Mouse (Mus musculus): ENCODE measurements around the gene Pemt.

The Pemt gene

DNA sequence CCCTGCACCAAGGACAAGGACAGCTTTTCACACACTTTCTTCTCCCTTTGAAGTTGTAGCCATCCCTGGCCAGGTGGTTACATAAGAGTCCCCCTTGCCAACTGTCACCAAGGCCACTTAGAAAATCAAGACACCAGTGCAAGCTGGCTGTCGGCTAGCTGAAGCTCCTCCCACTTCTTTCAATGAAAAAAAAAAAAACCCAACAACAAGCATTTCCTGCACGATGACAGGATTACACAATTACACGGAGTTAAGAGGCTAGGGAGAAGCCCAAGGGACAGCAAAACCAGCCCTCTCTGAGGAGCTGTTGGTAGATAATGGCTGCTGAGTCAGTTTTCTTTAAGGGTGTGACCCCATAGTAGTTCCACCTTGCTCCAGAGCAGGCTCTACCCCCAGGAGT lies 104.9 kb downstream of the Pemt start:
- no peak for DNase-seq

DNA sequence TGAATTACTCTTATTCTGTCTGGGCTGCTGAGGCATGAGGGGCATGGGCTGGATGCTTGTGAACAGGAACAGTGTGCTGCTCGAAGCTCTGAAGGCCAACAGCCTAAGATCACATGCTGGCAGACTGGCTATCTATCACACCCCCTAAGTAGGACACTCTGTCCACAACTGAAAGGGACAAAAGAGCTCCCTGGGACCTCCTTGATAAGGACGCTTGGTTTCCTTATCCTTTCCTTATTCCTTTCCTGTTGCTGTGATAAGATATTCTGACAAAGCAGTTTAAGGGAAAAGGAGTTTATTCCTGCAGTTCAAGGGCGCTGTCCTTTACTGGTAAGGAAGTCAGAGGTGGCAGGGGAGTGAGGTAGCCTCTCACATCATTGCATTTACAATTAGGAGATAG lies 105.6 kb downstream of the Pemt start:
- DNase-seq, result no peak

DNA sequence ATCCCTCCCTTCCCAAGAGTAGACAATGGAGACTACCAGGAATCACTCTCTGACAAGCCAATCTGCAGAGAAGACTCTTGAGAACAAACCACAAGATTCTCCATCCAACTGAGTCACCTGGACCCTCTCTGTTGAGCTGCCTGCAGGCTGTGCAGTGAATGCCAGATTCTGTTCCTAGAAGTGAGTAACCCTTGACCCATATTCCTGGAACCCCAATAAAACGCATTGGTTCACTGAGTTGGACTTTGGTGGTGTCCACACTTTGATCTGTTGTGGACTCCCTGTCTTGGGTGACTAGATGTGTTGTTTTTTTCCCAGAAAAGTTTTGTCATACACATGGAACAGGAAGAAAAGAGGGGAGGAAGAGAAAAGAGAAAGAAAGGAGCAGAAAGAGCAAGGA lies 106.5 kb downstream of the Pemt start:
- no peak for DNase-seq

GRCm38 (mm10) chr11:59937615-59938014 lies 108.7 kb downstream of the Pemt start:
- DNase-seq, result no peak

- DNase-seq, result no peak
These were observed 109.3 kb downstream of the Pemt start for GRCm38 (mm10) chr11:59937023-59937422.

- DNase-seq, result no peak
These were observed 112.3 kb downstream of the Pemt start for GRCm38 (mm10) chr11:59933943-59934342.

DNA sequence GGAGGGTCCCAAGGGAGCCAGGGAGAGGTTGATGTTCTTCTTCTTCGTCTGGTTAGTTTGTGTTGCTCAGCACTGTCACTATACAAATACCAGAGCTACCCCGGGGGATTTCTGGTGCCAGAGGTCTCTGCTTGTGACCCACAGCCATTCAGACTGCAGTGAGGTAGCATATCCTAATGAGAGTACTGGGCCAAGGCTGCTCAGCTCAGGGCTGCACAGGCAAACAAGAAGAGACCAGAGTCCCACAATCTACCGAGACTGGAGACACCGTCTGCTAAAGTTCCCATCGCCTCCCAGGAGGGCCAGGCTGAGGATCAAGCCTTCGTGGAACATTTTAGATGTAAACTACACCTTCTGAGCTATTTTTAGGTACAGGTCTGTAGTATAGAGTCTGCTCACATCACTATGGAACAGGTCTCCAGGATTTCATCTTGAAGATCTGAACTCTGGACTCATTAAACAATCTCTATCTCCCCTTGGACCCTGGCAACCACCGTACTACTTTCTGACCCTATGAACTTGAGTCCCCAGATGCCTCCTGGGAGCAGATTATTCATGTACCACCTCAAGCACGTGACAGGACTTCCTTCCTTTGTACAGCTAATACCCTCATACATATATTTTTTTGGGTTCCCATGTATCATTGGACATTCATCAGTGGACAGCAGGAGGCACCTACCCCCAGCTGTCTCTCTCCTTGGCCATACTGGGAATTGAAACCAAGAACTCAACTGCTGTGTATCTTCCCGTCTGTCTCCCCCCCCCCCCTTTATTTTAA lies 113.5 kb downstream of the Pemt start:
- no peak for DNase-seq

DNA sequence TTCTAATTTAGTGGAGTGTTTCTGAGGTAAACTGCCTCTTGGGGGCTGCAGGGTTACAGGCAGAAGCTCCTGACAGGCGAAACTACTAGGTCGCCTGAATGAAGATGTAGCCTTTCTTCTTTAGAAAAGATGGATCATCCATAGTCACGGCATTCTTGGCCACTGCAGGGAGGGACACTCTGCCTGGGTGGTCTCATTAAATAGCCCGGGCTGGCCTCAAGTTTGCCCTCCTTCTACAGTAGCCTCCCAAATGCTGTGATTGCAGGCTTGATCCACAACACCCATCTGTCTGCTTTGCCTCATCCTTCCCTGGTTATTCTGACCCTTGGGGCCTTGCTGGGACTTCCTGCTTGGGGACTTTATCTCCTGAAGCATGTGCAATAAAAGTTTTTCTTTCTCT lies 116.3 kb downstream of the Pemt start:
- no peak for DNase-seq

- no peak for DNase-seq
These were observed 125.0 kb downstream of the Pemt start for GRCm38 (mm10) chr11:59921265-59921664.

Measured in layer of hippocampus, adult 9-11 months (tissue).